Mouse (Mus musculus) thymus, adult 2 months (tissue): ENCODE data around the gene Gm5800.

Experiments used
- CTCF ChIP-seq: fragments of 200-500 bp; IDR thresholded peaks from 2 replicates; pipeline ENCODE4 v1.5.1; 2012; ENCODE audit warnings: mild to moderate bottlenecking, control low read depth, low read length, moderate library complexity, borderline replicate concordance; ENCODE audit not compliant: control insufficient read depth, poor library complexity, insufficient read depth; ENCODE audit errors: extremely low read depth
- POLR2A ChIP-seq: fragments of 200-500 bp; IDR thresholded peaks from 2 replicates; pipeline ENCODE4 v1.6.1; 2012; ENCODE audit warnings: mild to moderate bottlenecking, low read length, control low read depth, moderate library complexity; ENCODE audit not compliant: control insufficient read depth, poor library complexity, insufficient read depth; ENCODE audit errors: extremely low read depth

DNA sequence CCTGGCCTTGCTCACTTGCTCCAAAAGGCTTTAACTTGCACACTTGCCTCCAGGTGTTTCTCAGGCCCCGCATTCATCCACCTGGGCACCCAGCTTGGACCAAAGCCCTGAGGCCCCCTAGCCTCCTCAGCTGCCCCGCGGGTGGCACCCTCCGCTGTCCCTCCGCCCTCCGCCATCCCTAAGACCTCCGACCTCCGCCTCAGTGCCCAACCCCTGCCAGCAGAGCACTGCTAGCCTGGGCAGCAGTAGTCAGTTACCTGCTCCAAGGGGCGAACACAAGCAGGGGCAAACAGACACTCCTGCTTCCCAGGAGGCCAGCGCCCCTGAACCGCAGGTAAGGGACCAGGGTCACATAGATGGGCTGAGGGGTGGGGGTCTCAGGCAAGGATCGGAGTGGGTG, 21.0 kb upstream of the Gm5800 start:
- TF ChIP-seq POLR2A (no peak), CTCF (no peak)
